Mouse (Mus musculus): Measurements from ENCODE around the gene Sh3bgrl3. TPM values are rescaled to one million over a fixed set of nuclear protein-coding genes. Genes with fewer than 3 reads are reported as not detected.
A peak's percentile ranks its signal among the peaks of the same experiment; 100 is the strongest.
"Not testable (repeated sequence)": the region's sequence is repeated elsewhere in the genome, so short reads cannot be mapped to it uniquely, and the experiment has no call there.

Gene Sh3bgrl3
- total and polyA plus RNA-seq, 3 experiments, result 128 to 362 (median 153) TPM

DNA sequence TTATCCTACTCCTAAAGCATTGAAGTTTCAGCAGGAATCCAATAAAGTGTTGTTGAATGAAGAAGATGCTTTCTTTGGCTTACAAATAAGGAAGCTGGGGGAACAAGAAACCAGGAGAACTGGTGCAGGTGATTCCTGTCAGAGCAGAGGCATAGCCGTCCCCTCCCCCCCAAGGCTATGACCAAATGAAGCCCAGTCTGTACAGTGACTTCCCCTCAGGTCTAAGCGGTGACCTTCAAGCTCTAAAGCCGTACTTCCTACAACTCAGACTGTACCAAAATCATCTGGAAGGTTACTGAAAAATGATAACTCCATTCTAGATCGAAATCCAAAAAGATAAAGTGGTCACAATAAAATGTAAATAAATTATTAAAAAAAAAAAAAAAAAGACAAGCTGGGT is 20.8 kb upstream of the Sh3bgrl3 start:
- H3K27ac ChIP-seq (ENCODE audit: insufficient read depth, low read depth), result no peak overlapping the region
- no peaks in the 10 kb centered on the region for H3K4me1 ChIP-seq (ENCODE audit: control insufficient read depth in 1 of 2, insufficient read depth in 2 of 2)
- DNase-seq (ENCODE audit: extremely low read depth), result no peak
- no peaks in the 10 kb centered on the region for H3K27me3 ChIP-seq (replicated peaks)
- dilution Hi-C loops (cut with MboI; ENCODE audit: extremely low pct_ligation_motif_present, extremely low pct_unique_long_range_greater_than_20kb, low sequenced_read_pairs), result no loop called here
- no peaks in the 10 kb centered on the region for H3K9me3 ChIP-seq (replicated peaks; ENCODE audit: low read length)
- in situ Hi-C loops (cut with MboI; ENCODE audit: low pct_ligation_motif_present, low pct_unique_long_range_greater_than_20kb, low sequenced_read_pairs), result no loop called here
- no peak overlapping the region for H3K9ac ChIP-seq (ENCODE audit: insufficient read depth, low read depth)
- H3K4me3 ChIP-seq (replicated peaks in 1 of 3; ENCODE audit: low read depth in 2 of 3, low read length in 2 of 3, poor library complexity in 1 of 3), result no peak overlapping the region
- peaks cover 37 to 73% of the 10 kb centered on the region in 2 experiments for H3K36me3 ChIP-seq (replicated peaks in 1 of 2; ENCODE audit: control insufficient read depth in 1 of 2, insufficient read depth in 1 of 2, low read length in 1 of 2)
- no peak overlapping the region for H3K4me2 ChIP-seq (ENCODE audit: insufficient read depth, low read depth, poor library complexity, severe bottlenecking)
- TF ChIP-seq ZNF384 (IDR thresholded peaks at IDR 0.05; ENCODE audit: low read depth, low read length) (no peak), CHD1 (IDR thresholded peaks at IDR 0.05; ENCODE audit: low read depth, low read length) (no peak), MXI1 (IDR thresholded peaks at IDR 0.05; ENCODE audit: low read depth, low read length) (no peak), SIN3A (IDR thresholded peaks at IDR 0.05; ENCODE audit: low read length) (no peak), GABPA (IDR thresholded peaks at IDR 0.05; ENCODE audit: insufficient replicate concordance, low read depth, low read length) (no peak), E2F4 (IDR thresholded peaks at IDR 0.05; ENCODE audit: insufficient replicate concordance, low read depth, low read length) (no peak), POLR2AphosphoS2 (IDR thresholded peaks at IDR 0.05; ENCODE audit: low read depth, low read length) (no peak), ETS1 (conservative IDR thresholded peaks at IDR 0.05; ENCODE audit: low read depth, low read length) (no peak), POLR2A (IDR thresholded peaks at IDR 0.05; ENCODE audit: low read depth, low read length) (no peak)
- H3K79me2 ChIP-seq (replicated peaks; ENCODE audit: control insufficient read depth, extremely low read depth, insufficient read depth, poor library complexity, severe bottlenecking), result no peaks in the 10 kb centered on the region

DNA sequence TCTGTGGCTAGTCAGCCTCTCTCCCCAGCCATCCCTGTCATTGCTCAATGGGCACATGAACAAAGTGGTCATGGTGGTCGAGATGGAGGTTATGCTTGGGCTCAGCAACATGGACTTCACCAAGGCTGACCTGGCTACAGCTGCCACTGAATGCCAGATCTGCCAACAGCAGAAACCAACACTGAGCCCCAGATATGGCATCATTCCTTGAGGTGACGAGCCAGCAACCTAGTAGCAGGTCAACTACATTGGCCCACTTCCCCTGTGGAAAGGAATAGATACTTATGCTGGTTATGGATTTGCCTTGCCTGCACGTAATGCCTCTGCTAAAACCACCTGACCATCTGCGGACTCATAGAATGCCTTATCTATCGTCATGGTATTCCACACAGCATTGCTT is 15.7 kb upstream of the Sh3bgrl3 start:
- dilution Hi-C loops (cut with MboI; ENCODE audit: extremely low pct_ligation_motif_present, extremely low pct_unique_long_range_greater_than_20kb, low sequenced_read_pairs); H3K4me3 ChIP-seq (replicated peaks in 1 of 3; ENCODE audit: low read depth in 2 of 3, low read length in 2 of 3, poor library complexity in 1 of 3); H3K27me3 ChIP-seq (replicated peaks); H3K9me3 ChIP-seq (replicated peaks; ENCODE audit: low read length); H3K4me2 ChIP-seq (ENCODE audit: insufficient read depth, low read depth, poor library complexity, severe bottlenecking); H3K4me1 ChIP-seq (ENCODE audit: control insufficient read depth in 1 of 2, insufficient read depth in 2 of 2); H3K79me2 ChIP-seq (replicated peaks; ENCODE audit: control insufficient read depth, extremely low read depth, insufficient read depth, poor library complexity, severe bottlenecking); H3K9ac ChIP-seq (ENCODE audit: insufficient read depth, low read depth); H3K27ac ChIP-seq (ENCODE audit: insufficient read depth, low read depth); DNase-seq (ENCODE audit: extremely low read depth); in situ Hi-C loops (cut with MboI; ENCODE audit: low pct_ligation_motif_present, low pct_unique_long_range_greater_than_20kb, low sequenced_read_pairs): not testable (repeated sequence)
- peaks cover 25 to 42% of the 10 kb centered on the region in 2 experiments for H3K36me3 ChIP-seq (replicated peaks in 1 of 2; ENCODE audit: control insufficient read depth in 1 of 2, insufficient read depth in 1 of 2, low read length in 1 of 2)

DNA sequence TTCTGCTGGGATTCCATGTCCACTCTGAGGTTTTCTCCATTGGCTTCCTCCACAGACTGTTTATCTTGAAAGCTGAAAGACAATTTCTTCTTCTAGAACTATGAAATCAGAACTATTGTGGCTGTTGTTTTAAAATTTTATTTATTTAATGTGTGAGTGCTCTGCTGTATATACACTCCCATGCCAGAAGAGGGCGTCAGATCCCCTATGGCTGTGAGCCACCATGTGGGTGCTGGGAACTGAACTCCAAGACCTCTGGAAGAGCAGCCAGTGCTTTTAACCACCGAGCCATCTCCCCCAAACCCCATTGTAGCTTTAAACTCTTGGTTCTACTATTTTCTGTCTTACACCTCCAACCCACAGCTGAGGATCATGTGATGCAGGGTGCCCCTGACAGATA is 10.3 kb upstream of the Sh3bgrl3 start:
- dilution Hi-C loops (cut with MboI; ENCODE audit: extremely low pct_ligation_motif_present, extremely low pct_unique_long_range_greater_than_20kb, low sequenced_read_pairs) (no loop called here), in situ Hi-C loops (cut with MboI; ENCODE audit: low pct_ligation_motif_present, low pct_unique_long_range_greater_than_20kb, low sequenced_read_pairs) (loop anchor here (10.0 kb wide), 1 partner anchor 46 kb away; the partner anchor contains the start of gene Cep85)

More for the DNA sequence above, 10.3 kb upstream of the Sh3bgrl3 start:
- H3K27me3 ChIP-seq (replicated peaks), result no peaks in the 10 kb centered on the region
- no peaks in the 10 kb centered on the region for H3K4me1 ChIP-seq (ENCODE audit: control insufficient read depth in 1 of 2, insufficient read depth in 2 of 2)
- no peak overlapping the region for H3K27ac ChIP-seq (ENCODE audit: insufficient read depth, low read depth)
- H3K9me3 ChIP-seq (replicated peaks; ENCODE audit: low read length), result no peaks in the 10 kb centered on the region
- peaks cover 21 to 54% of the 10 kb centered on the region in 2 experiments for H3K36me3 ChIP-seq (replicated peaks in 1 of 2; ENCODE audit: control insufficient read depth in 1 of 2, insufficient read depth in 1 of 2, low read length in 1 of 2)
- no peak overlapping the region for H3K9ac ChIP-seq (ENCODE audit: insufficient read depth, low read depth)
- H3K79me2 ChIP-seq (replicated peaks; ENCODE audit: control insufficient read depth, extremely low read depth, insufficient read depth, poor library complexity, severe bottlenecking), result no peaks in the 10 kb centered on the region
- no peak for DNase-seq (ENCODE audit: extremely low read depth)
- H3K4me3 ChIP-seq (replicated peaks in 1 of 3; ENCODE audit: low read depth in 2 of 3, low read length in 2 of 3, poor library complexity in 1 of 3), result no peak overlapping the region
- no peak overlapping the region for H3K4me2 ChIP-seq (ENCODE audit: insufficient read depth, low read depth, poor library complexity, severe bottlenecking)
- peak; percentile 54 to 62; a peak in 3 of 4 replicates for TF ChIP-seq CTCF (conservative IDR thresholded peaks at IDR 0.05 in 1 of 2, IDR thresholded peaks at IDR 0.05 in 1 of 2; ENCODE audit: low read depth in 2 of 2, low read length in 2 of 2)
- TF ChIP-seq GABPA (IDR thresholded peaks at IDR 0.05; ENCODE audit: insufficient replicate concordance, low read depth, low read length), result no peak
- TF ChIP-seq E2F4 (IDR thresholded peaks at IDR 0.05; ENCODE audit: insufficient replicate concordance, low read depth, low read length), result no peak
- peak; percentile 39 for TF ChIP-seq SMC3 (IDR thresholded peaks at IDR 0.05; ENCODE audit: low read depth, low read length)
- TF ChIP-seq ZC3H11A (IDR thresholded peaks at IDR 0.05; ENCODE audit: low read depth, low read length), result no peak
- no peak for TF ChIP-seq USF2 (conservative IDR thresholded peaks at IDR 0.05; ENCODE audit: low read depth, low read length)
- no peak for TF ChIP-seq CHD1 (IDR thresholded peaks at IDR 0.05; ENCODE audit: low read depth, low read length)
- no peak for TF ChIP-seq NELFE (IDR thresholded peaks at IDR 0.05; ENCODE audit: low read depth, low read length)
- TF ChIP-seq MYC (IDR thresholded peaks at IDR 0.05; ENCODE audit: low read depth, low read length), result no peak
- TF ChIP-seq RAD21 (IDR thresholded peaks at IDR 0.05; ENCODE audit: low read depth, low read length), result peak; percentile 22
- no peak for TF ChIP-seq ZNF384 (IDR thresholded peaks at IDR 0.05; ENCODE audit: low read depth, low read length)
- no peak for TF ChIP-seq KAT2A (IDR thresholded peaks at IDR 0.05; ENCODE audit: insufficient replicate concordance, low read length)
- no peak for TF ChIP-seq MAZ (IDR thresholded peaks at IDR 0.05; ENCODE audit: low read depth, low read length)
- no peak for TF ChIP-seq USF1 (IDR thresholded peaks at IDR 0.05; ENCODE audit: low read depth, low read length)
- TF ChIP-seq PAX5 (IDR thresholded peaks at IDR 0.05; ENCODE audit: low read length), result no peak
- TF ChIP-seq IRF4 (IDR thresholded peaks at IDR 0.05; ENCODE audit: low read depth, low read length), result no peak
- no peak for TF ChIP-seq MEF2A (IDR thresholded peaks at IDR 0.05; ENCODE audit: borderline replicate concordance, low read depth, low read length)
- no peak for TF ChIP-seq JUN (IDR thresholded peaks at IDR 0.05; ENCODE audit: insufficient read depth, low read depth, low read length)
- TF ChIP-seq POLR2AphosphoS2 (IDR thresholded peaks at IDR 0.05; ENCODE audit: low read depth, low read length), result no peak
- TF ChIP-seq ZMIZ1 (IDR thresholded peaks at IDR 0.05; ENCODE audit: low read depth, low read length), result no peak

All from CH12.LX (cell line).